Mouse (Mus musculus) heart, adult 2 months (tissue): ENCODE results near the gene Ube2f.

ENCODE experiments used
- CTCF ChIP-seq: fragments of 200-600 bp; IDR thresholded peaks from 2 replicates; pipeline ENCODE4 v1.8.1; 2022; ENCODE audit warnings: antibody characterized with exemption, mild to moderate bottlenecking, moderate library complexity
- POLR2A ChIP-seq: fragments of 200-500 bp; IDR thresholded peaks from 2 replicates; pipeline ENCODE4 v1.6.1; 2011; ENCODE audit warnings: mild to moderate bottlenecking, low read depth, low read length, control low read depth; ENCODE audit not compliant: insufficient read depth

DNA sequence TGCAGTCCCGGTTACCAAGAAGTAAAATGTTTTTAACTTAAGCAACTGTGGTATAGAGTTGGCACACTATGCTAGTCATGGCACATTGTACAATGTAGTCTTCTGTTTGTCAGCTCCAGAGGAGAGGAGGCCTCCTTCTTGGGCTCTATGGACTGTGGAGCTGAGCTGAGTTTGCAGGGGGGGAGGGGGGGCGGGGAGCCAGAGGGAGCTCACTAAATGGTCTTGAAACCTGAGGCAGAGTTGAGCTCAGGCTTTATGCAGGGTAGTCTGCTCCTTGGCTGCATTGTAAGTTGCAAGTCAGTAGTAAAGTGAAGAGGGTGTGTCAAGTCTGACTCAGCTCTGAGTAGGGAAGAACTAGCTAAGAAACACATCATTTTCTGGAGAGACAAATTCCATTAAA, 22.2 kb downstream of the Ube2f start:
- no peak for TF ChIP-seq POLR2A
- TF ChIP-seq CTCF = no peak
